Mouse (Mus musculus) brain, embryonic 14.5 days (tissue): Measurements from ENCODE around the gene Slc25a21.

ENCODE experiments used
- CTCF ChIP-seq: fragments of 200-500 bp; IDR thresholded peaks from 2 replicates; pipeline ENCODE4 v1.5.1; 2012; ENCODE audit warnings: inconsistent platforms, mild to moderate bottlenecking, moderate library complexity, borderline replicate concordance; ENCODE audit not compliant: insufficient read depth, insufficient read length; ENCODE audit errors: extremely low read depth
- POLR2A ChIP-seq: fragments of 200-500 bp; IDR thresholded peaks from 2 replicates; pipeline ENCODE4 v1.6.1; 2012; ENCODE audit warnings: mild to moderate bottlenecking, inconsistent platforms, borderline replicate concordance; ENCODE audit not compliant: poor library complexity, insufficient read depth, insufficient read length, severe bottlenecking; ENCODE audit errors: extremely low read depth

GRCm38 (mm10) chr12:57199427-57199826, 2.2 kb upstream of the Slc25a21 start:
- TF ChIP-seq CTCF (no peak), POLR2A (no peak)
